Mouse (Mus musculus) neural tube, embryonic 11.5 days (tissue): ENCODE measurements around the gene Lrrfip1. TPM values are rescaled to one million over a fixed set of nuclear protein-coding genes. Genes with fewer than 3 reads are reported as not detected.

ENCODE experiments used
- ATAC-seq: fragments of 200-750 bp; cut with Nextera tagmentation; 2 replicates; pipeline ENCODE4 v1.8.0; 2017; ENCODE audit warnings: moderate number of reproducible peaks, mild to moderate bottlenecking, moderate TSS enrichment, moderate library complexity; ENCODE audit not compliant: insufficient read depth, low FRiP score, low TSS enrichment
- DNase-seq: peaks from one replicate; pipeline ENCODE4 v3.0.0-alpha.2; 2015; ENCODE audit warnings: low spot score
- H3K27ac ChIP-seq: fragments of 300-500 bp; sonication (generic); 2 replicates; pipeline ENCODE4 v1.5.1; 2014; ENCODE audit warnings: low read depth, mild to moderate bottlenecking, low read length
- H3K27me3 ChIP-seq: fragments of 300-500 bp; sonication (generic); 2 replicates; pipeline ENCODE4 v1.6.1; 2014; ENCODE audit warnings: mild to moderate bottlenecking, low read length, mixed read lengths; ENCODE audit not compliant: control insufficient read depth, insufficient read depth
- H3K36me3 ChIP-seq: fragments of 300-500 bp; sonication (generic); 2 replicates; pipeline ENCODE4 v1.6.1; 2014; ENCODE audit warnings: mild to moderate bottlenecking, low read length, moderate library complexity, mixed read lengths; ENCODE audit not compliant: control insufficient read depth, insufficient read depth
- H3K4me1 ChIP-seq: fragments of 300-500 bp; sonication (generic); 2 replicates; pipeline ENCODE4 v1.6.1; 2014; ENCODE audit warnings: low read length, mixed read lengths; ENCODE audit not compliant: control insufficient read depth, insufficient read depth
- H3K4me2 ChIP-seq: fragments of 300-500 bp; sonication (generic); 2 replicates; pipeline ENCODE4 v1.6.1; 2014; ENCODE audit warnings: low read depth, mild to moderate bottlenecking, moderate library complexity
- H3K4me3 ChIP-seq: fragments of 300-500 bp; sonication (generic); 2 replicates; pipeline ENCODE4 v1.5.1; 2014; ENCODE audit warnings: low read depth, low read length
- H3K9ac ChIP-seq: fragments of 300-500 bp; sonication (generic); 2 replicates; pipeline ENCODE4 v1.6.1; 2014; ENCODE audit warnings: mild to moderate bottlenecking, low read length
- H3K9me3 ChIP-seq: fragments of 300-500 bp; sonication (generic); 2 replicates; pipeline ENCODE4 v1.6.1; 2016; ENCODE audit warnings: low read length; ENCODE audit not compliant: control insufficient read depth
- WGBS: fragments of 180-500 bp; shearing (Covaris S2); extraction: QIAGEN DNeasy Blood & Tissue Kit; methylation state at CpG from one replicate; pipeline ENCODE4 v1.1.7; 2014; 5-methylcytosine and 5-hydroxymethylcytosine counted together
- polyA plus RNA-seq: library from polyadenylated mRNA; unstranded; fragments of >200 nt; fragmentation: Nextera tagmentation; extraction: Ambion mirVana; gene quantifications from 2 replicates; pipeline ENCODE4 v1.2.1, GENCODE M21; 2014

Lrrfip1 gene
- polyA plus RNA-seq, 1 experiment from 2014 or later, result 26.9 TPM

DNA sequence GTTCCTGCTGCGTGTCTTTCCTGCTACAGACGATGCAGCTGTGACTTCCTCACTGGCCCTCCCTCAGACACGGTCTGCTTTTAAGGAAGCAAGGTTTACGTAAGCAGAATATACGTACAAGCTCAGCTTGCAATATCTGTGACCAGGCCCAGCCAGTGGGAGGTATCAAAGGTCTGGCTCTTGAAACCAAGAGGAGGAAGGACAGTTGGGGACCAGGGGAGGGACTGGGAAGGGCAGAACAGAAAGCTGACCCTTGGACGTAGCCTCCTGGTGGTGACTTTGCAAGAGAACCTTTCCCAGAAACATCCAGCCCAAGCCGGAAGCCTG, 81.8 kb downstream of the Lrrfip1 start:
- Histone ChIP-seq H3K4me2 (no peak overlapping the region), H3K27ac (no peak overlapping the region), H3K36me3 (no peaks in the 10 kb centered on the region; the same call in 1 of the 2 replicates), H3K4me3 (no peak overlapping the region), H3K4me1 (peaks cover 4% of the 10 kb centered on the region), H3K9me3 (no peaks in the 10 kb centered on the region), H3K9ac (no peak overlapping the region), H3K27me3 (no peaks in the 10 kb centered on the region)
- 77% methylated on average over 7 of the region's 7 CpGs for WGBS
- DNase-seq (no peak), ATAC-seq (no peak)

DNA sequence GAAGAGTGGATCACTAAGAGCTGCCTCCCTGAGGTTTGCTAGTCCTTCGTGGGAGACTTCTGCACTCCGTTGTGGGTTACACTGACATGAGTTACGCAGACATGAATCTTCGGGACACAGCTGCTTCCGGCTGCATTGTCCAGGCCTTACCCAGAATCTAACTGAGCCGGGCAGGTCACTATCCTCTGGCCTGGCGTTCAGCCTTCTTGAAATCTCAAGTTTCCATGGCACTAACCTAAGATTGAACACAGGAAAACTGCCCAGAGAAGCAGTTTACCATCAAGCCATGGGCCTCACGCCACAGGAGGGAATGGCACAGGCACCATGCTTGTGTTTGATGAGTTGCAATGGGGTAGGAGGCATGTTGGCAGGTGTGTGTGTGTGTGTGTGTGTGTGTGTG, 85.8 kb downstream of the Lrrfip1 start:
- 81% methylated on average over 8 of the region's 8 CpGs for WGBS
- peaks cover 5% of the 10 kb centered on the region; the same call in 1 of the 2 replicates for H3K4me1 ChIP-seq
- ATAC-seq, result no peak

GRCm38 (mm10) chr1:91085009-91085408, 86.5 kb downstream of the Lrrfip1 start:
- H3K27ac ChIP-seq, result no peak overlapping the region
- H3K27me3 ChIP-seq, result no peaks in the 10 kb centered on the region
- H3K4me3 ChIP-seq, result no peak overlapping the region
- no peak overlapping the region for H3K4me2 ChIP-seq
- WGBS, result 88% methylated on average over 10 of the region's 10 CpGs
- no peak overlapping the region for H3K9ac ChIP-seq
- no peaks in the 10 kb centered on the region for H3K9me3 ChIP-seq
- no peak for ATAC-seq
- no peak for DNase-seq
- peaks cover 5% of the 10 kb centered on the region; the same call in 1 of the 2 replicates for H3K4me1 ChIP-seq
- no peaks in the 10 kb centered on the region; the same call in 1 of the 2 replicates for H3K36me3 ChIP-seq

More for the DNA sequence above, 85.8 kb downstream of the Lrrfip1 start:
- no peaks in the 10 kb centered on the region for H3K27me3 ChIP-seq
- no peak overlapping the region for H3K9ac ChIP-seq
- no peaks in the 10 kb centered on the region; the same call in 1 of the 2 replicates for H3K36me3 ChIP-seq
- no peak for DNase-seq
- H3K4me2 ChIP-seq, result no peak overlapping the region
- H3K27ac ChIP-seq, result no peak overlapping the region
- no peaks in the 10 kb centered on the region for H3K9me3 ChIP-seq
- no peak overlapping the region for H3K4me3 ChIP-seq

GRCm38 (mm10) chr1:91085686-91086085, 87.1 kb downstream of the Lrrfip1 start:
- H3K27me3 ChIP-seq, result no peaks in the 10 kb centered on the region
- ATAC-seq (no peak), DNase-seq (no peak)
- no peak overlapping the region for H3K4me2 ChIP-seq
- no peaks in the 10 kb centered on the region for H3K9me3 ChIP-seq
- H3K36me3 ChIP-seq, result no peaks in the 10 kb centered on the region; the same call in 1 of the 2 replicates
- no peak overlapping the region for H3K27ac ChIP-seq
- no peak overlapping the region for H3K4me3 ChIP-seq
- H3K9ac ChIP-seq, result no peak overlapping the region
- 54% methylated on average over 2 of the region's 2 CpGs for WGBS
- peaks cover 5% of the 10 kb centered on the region; the same call in 1 of the 2 replicates for H3K4me1 ChIP-seq

DNA sequence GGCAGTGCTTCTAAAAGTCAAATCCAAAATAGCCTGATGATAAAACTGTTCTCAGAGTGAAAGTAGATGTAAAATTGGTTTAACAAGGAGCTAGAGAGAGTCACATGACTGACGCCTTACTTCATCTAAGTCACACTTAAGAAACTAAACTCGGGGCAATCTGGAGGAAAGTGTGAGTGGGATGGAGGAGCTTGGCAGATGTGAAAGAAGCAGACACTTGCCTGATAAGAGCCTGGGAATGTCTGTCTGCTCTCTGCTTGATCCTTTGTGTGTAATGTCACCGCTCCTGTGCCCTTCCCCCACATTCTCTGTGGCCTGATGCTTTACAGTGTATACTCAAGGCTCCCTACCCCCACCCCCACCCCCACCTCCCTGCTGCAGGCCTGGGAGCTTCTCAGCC, 87.8 kb downstream of the Lrrfip1 start:
- peaks cover 5% of the 10 kb centered on the region; the same call in 1 of the 2 replicates for H3K4me1 ChIP-seq
- ATAC-seq (no peak), DNase-seq (no peak)
- no peaks in the 10 kb centered on the region for H3K9me3 ChIP-seq
- no peak overlapping the region for H3K4me3 ChIP-seq
- no peaks in the 10 kb centered on the region; the same call in 1 of the 2 replicates for H3K36me3 ChIP-seq
- H3K9ac ChIP-seq, result no peak overlapping the region
- no peak overlapping the region for H3K27ac ChIP-seq
- 31% methylated on average over 3 of the region's 3 CpGs for WGBS
- no peak overlapping the region for H3K4me2 ChIP-seq
- no peaks in the 10 kb centered on the region for H3K27me3 ChIP-seq

GRCm38 (mm10) chr1:91086748-91087147, 88.2 kb downstream of the Lrrfip1 start:
- H3K4me3 ChIP-seq, result no peak overlapping the region
- ATAC-seq (no peak), DNase-seq (no peak)
- no peaks in the 10 kb centered on the region; the same call in 1 of the 2 replicates for H3K36me3 ChIP-seq
- no peak overlapping the region for H3K27ac ChIP-seq
- H3K9me3 ChIP-seq, result no peaks in the 10 kb centered on the region
- H3K4me1 ChIP-seq, result peaks cover 5% of the 10 kb centered on the region; the same call in 1 of the 2 replicates
- H3K9ac ChIP-seq, result no peak overlapping the region
- no peak overlapping the region for H3K4me2 ChIP-seq
- H3K27me3 ChIP-seq, result no peaks in the 10 kb centered on the region
- 87% methylated on average over 5 of the region's 5 CpGs for WGBS

DNA sequence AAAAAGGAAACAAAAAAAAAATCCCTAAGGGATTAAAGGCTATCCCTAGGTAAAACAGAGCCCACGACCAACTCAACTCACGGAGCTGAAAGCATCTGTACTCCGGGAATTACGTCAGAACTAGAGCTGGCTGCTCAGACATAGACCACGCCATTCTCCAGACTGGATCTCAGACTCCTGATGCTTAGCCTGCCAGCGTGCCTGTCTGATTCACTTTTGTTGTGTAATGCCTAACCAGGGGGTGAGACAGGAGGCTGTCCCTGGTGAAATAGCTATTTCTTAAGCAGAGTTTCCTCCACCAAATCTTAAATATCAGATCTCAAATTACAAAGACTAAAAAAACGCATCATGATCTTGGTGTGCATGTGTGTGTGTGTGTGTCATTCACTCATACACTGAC, 89.5 kb downstream of the Lrrfip1 start:
- Histone ChIP-seq H3K27ac (no peak overlapping the region), H3K4me3 (no peak overlapping the region), H3K9ac (no peak overlapping the region), H3K4me1 (peaks cover 5% of the 10 kb centered on the region; the same call in 1 of the 2 replicates), H3K9me3 (no peaks in the 10 kb centered on the region), H3K27me3 (no peaks in the 10 kb centered on the region), H3K4me2 (no peak overlapping the region), H3K36me3 (no peaks in the 10 kb centered on the region; the same call in 1 of the 2 replicates)
- 94% methylated on average over 7 of the region's 7 CpGs for WGBS
- no peak for DNase-seq
- ATAC-seq, result no peak

GRCm38 (mm10) chr1:91088941-91089340, 90.4 kb downstream of the Lrrfip1 start:
- WGBS, result 90% methylated on average over 8 of the region's 8 CpGs

DNA sequence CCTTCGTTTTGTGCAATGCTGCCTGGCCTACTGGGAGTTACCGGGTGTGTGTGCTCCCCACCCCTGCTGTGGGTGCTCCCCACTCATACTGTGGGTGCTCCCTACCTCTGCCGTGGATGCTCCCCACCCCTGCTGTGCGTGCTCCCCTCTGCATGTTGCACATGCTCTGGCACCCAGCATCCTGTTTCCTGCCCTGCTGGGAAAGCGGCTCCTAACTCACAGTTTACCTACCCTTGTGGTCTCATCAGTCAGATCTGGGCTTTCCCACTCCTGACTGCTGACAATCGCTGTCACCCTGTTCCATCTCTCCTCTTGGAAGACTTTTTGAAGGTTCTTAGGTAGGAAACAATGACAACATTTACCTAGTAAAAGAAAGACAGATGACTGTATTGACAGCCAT, 91.9 kb downstream of the Lrrfip1 start:
- ATAC-seq, result no peak
- no peaks in the 10 kb centered on the region for H3K36me3 ChIP-seq
- no peaks in the 10 kb centered on the region for H3K9me3 ChIP-seq
- no peaks in the 10 kb centered on the region for H3K27me3 ChIP-seq
- no peak for DNase-seq
- no peak overlapping the region for H3K4me3 ChIP-seq
- no peak overlapping the region for H3K27ac ChIP-seq
- 86% methylated on average over 6 of the region's 6 CpGs for WGBS
- peaks cover 5% of the 10 kb centered on the region; the same call in 1 of the 2 replicates for H3K4me1 ChIP-seq
- H3K4me2 ChIP-seq, result no peak overlapping the region
- H3K9ac ChIP-seq, result no peak overlapping the region

More at GRCm38 (mm10) chr1:91088941-91089340, 90.4 kb downstream of the Lrrfip1 start:
- no peaks in the 10 kb centered on the region; the same call in 1 of the 2 replicates for H3K36me3 ChIP-seq
- no peak for ATAC-seq
- H3K4me3 ChIP-seq, result no peak overlapping the region
- no peak for DNase-seq
- no peak overlapping the region for H3K4me2 ChIP-seq
- H3K4me1 ChIP-seq, result peaks cover 5% of the 10 kb centered on the region; the same call in 1 of the 2 replicates
- H3K9ac ChIP-seq, result no peak overlapping the region
- no peak overlapping the region for H3K27ac ChIP-seq
- no peaks in the 10 kb centered on the region for H3K27me3 ChIP-seq
- no peaks in the 10 kb centered on the region for H3K9me3 ChIP-seq
